Mouse (Mus musculus): ENCODE measurements at regions not wholly inside any gene's neighbourhood (a gene's known extent, or its start where the extent isn't known, plus 50 kb on each side); places are given as distances from the start of the nearest gene placed in this dataset.

GRCm38 (mm10) chr4:84222805-84223335 lies 452.2 kb downstream of the Bnc2 start:
- DNase-seq (ENCODE audit: low spot score): no peak

DNA sequence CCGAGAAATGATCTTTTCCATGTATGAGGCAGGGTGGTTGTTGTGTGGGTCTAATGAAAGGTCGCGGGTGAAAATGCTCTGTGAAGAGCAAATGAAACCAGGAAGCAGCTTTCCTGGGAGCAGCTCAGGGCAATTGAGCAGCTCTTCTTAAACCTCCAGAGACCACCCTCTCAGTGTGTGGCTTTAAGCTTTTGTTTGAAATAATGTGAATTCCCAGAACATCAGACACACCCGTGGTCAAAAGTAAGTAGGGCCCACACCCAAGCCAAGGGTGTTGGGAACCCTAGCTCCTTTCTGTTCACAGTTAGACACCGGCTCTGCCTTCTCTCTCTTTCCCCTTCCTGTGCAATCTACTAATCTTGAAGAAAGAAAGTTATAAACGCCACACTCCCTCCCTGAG lies 450.5 kb downstream of the Bnc2 start:
- DNase-seq (ENCODE audit: low spot score): no peak
